Mouse (Mus musculus): Measurements from ENCODE around the gene Dll4. TPM values are rescaled to one million over a fixed set of nuclear protein-coding genes. Genes with fewer than 3 reads are reported as not detected.

The Dll4 gene
- polyA plus RNA-seq, 1 experiment, result 5.5 TPM

Other genes with a start within 250 kb of the Dll4 start
- 1.6 and 2.5 TPM in 2 replicates for gene Rad51, start 213.0 kb upstream of the Dll4 start, polyA plus RNA-seq (2012; rRNA removed)
- gene Rmdn3, start 168.8 kb upstream of the Dll4 start, polyA plus RNA-seq (2012; rRNA removed), result 27.0 and 27.9 TPM in 2 replicates
- gene Gchfr, start 158.0 kb upstream of the Dll4 start, polyA plus RNA-seq (2012; rRNA removed), result 0.54 and 0.80 TPM in 2 replicates
- gene Gm14137, start 151.3 kb upstream of the Dll4 start, polyA plus RNA-seq (2012; rRNA removed), result not detected in 2 replicates
- 49.1 and 55.7 TPM in 2 replicates for gene Zfyve19, start 117.2 kb upstream of the Dll4 start, polyA plus RNA-seq (2012; rRNA removed)
- 30.1 and 32.4 TPM in 2 replicates for gene Dnajc17, start 117.0 kb upstream of the Dll4 start, polyA plus RNA-seq (2012; rRNA removed)
- gene Ppp1r14d, start 95.9 kb upstream of the Dll4 start, polyA plus RNA-seq (2012; rRNA removed), result 0.72 and 1.4 TPM in 2 replicates
- gene Spint1, start 88.4 kb upstream of the Dll4 start, polyA plus RNA-seq (2012; rRNA removed), result 157 and 160 TPM in 2 replicates
- gene Rhov, start 54.5 kb upstream of the Dll4 start, polyA plus RNA-seq (2012; rRNA removed), result 31.2 and 34.1 TPM in 2 replicates
- gene Vps18, start 37.0 kb upstream of the Dll4 start, polyA plus RNA-seq (2012; rRNA removed), result 15.9 and 17.9 TPM in 2 replicates
- gene Chac1, start 25.4 kb downstream of the Dll4 start, polyA plus RNA-seq (2012; rRNA removed), result 1.4 and 1.5 TPM in 2 replicates
- 11.1 and 13.1 TPM in 2 replicates for gene Ino80, start 151.9 kb downstream of the Dll4 start, polyA plus RNA-seq (2012; rRNA removed)
- gene Exd1, start 221.8 kb downstream of the Dll4 start, polyA plus RNA-seq (2012; rRNA removed), result 3.1 TPM in 2 replicates
- gene Chp1, start 221.9 kb downstream of the Dll4 start, polyA plus RNA-seq (2012; rRNA removed), result 133 and 134 TPM in 2 replicates

Data from urinary bladder, adult 2 months (tissue).